Mouse (Mus musculus) hindbrain, postnatal 0 days (tissue): ENCODE data around the gene Nectin2. TPM values are rescaled to one million over a fixed set of nuclear protein-coding genes. Genes with fewer than 3 reads are reported as not detected.
A peak's percentile ranks its signal among the peaks of the same experiment; 100 is the strongest.

Experiments
- ATAC-seq: fragments of 200-750 bp; cut with Nextera tagmentation; 2 replicates; pipeline ENCODE4 v1.8.0; 2017; ENCODE audit warnings: mild to moderate bottlenecking, moderate TSS enrichment, moderate library complexity
- DNase-seq: peaks from one replicate; pipeline ENCODE4 v3.0.0-alpha.2; 2015; ENCODE audit warnings: low spot score
- H3K27ac ChIP-seq: fragments of 300-500 bp; sonication (generic); 2 replicates; pipeline ENCODE4 v1.5.1; 2014; ENCODE audit warnings: mild to moderate bottlenecking
- H3K27me3 ChIP-seq: fragments of 300-500 bp; sonication (generic); 2 replicates; pipeline ENCODE4 v1.6.1; 2014; ENCODE audit warnings: low read length, mixed read lengths; ENCODE audit not compliant: insufficient read depth
- H3K36me3 ChIP-seq: fragments of 300-500 bp; sonication (generic); 2 replicates; pipeline ENCODE4 v1.6.1; 2014; ENCODE audit warnings: low read length, mixed read lengths; ENCODE audit not compliant: insufficient read depth
- H3K4me1 ChIP-seq: fragments of 300-500 bp; sonication (generic); 2 replicates; pipeline ENCODE4 v1.6.1; 2014; ENCODE audit warnings: antibody characterized with exemption, low read length, mixed read lengths; ENCODE audit not compliant: insufficient read depth
- H3K4me2 ChIP-seq: fragments of 300-500 bp; sonication (generic); 2 replicates; pipeline ENCODE4 v1.6.1; 2014; ENCODE audit warnings: low read depth, mild to moderate bottlenecking, low read length, moderate library complexity, mixed read lengths
- H3K4me3 ChIP-seq: fragments of 300-500 bp; sonication (generic); 2 replicates; pipeline ENCODE4 v1.5.1; 2014; ENCODE audit warnings: low read length
- H3K9ac ChIP-seq: fragments of 300-500 bp; sonication (generic); replicated peaks from 2 replicates; pipeline ENCODE4 v1.6.1; 2014; ENCODE audit warnings: mild to moderate bottlenecking, low read length, moderate library complexity, mixed read lengths
- H3K9me3 ChIP-seq: fragments of 300-500 bp; sonication (generic); 2 replicates; pipeline ENCODE4 v1.6.1; 2016; ENCODE audit warnings: low read length, mixed read lengths
- CTCF ChIP-seq: IDR thresholded peaks from 2 replicates; pipeline ENCODE4 v1.5.1; 2016; ENCODE audit warnings: antibody characterized with exemption, control low read depth, low read depth
- WGBS: fragments of 180-500 bp; shearing (Covaris S2); extraction: QIAGEN DNeasy Blood & Tissue Kit; methylation state at CpG from one replicate; pipeline ENCODE4 v1.1.7; 2014; 5-methylcytosine and 5-hydroxymethylcytosine counted together
- polyA plus RNA-seq: library from polyadenylated mRNA; unstranded; fragments of >200 nt; fragmentation: Nextera tagmentation; extraction: Ambion mirVana; gene quantifications from 2 replicates; pipeline ENCODE4 v1.2.1, GENCODE M21; 2015
- total RNA-seq: library from RNA; depleted of rRNA; stranded (reverse); fragments of >200 nt; gene quantifications from 2 replicates; pipeline ENCODE4 v1.2.3, GENCODE M21; 2014

Gene Nectin2
- total and polyA plus RNA-seq, 2 experiments from 2014 or later: 57.5 to 76.5 TPM

DNA sequence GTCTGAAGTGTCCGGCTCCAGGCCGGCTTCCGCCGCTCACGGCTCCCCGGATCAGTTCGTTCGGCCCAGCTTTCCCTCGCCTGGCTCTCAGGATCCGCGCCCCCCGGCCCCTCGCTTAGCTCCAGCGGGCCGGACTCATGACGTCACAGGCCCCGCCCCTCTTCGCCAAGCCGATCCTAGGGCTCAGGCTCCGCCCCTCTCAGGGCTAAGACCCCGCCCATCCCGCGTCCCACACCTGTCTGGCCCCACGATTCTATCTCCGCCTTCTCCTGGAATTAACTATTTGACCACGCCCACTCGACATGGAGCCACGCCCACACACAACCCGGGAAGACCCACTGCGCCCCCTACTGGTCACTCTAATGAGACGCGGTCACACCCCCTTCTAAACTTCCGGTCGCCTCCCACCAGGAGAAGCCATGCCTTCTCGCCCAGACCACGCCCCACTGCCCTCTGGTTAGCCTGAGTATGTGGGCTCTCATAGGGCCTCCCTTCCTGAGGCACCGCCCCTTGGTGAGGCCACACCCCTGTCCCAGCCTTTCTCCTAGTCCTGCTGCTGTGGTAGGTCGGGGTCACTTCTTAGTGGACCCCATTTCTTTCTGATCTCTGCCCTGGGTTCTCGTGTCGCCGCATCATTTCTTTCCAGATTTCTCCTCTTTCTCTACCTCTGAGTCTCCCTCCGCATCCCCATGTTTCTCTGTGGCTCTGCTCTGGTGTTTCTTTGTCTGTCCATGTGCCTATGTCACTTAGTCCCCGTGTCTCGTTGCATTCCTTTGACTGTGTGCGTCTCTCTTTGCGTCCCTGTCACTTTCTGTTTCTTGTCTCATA, 680 bp downstream of the Nectin2 start:
- peaks cover 25% of the 10 kb centered on the region for H3K4me1 ChIP-seq
- no peaks in the 10 kb centered on the region for H3K9me3 ChIP-seq
- H3K4me3 ChIP-seq: peak overlapping the region; percentile 84
- peak overlapping the region; percentile 91 for H3K4me2 ChIP-seq
- peak overlapping the region; percentile 84 for H3K9ac ChIP-seq
- no peaks in the 10 kb centered on the region for H3K27me3 ChIP-seq
- DNase-seq: peak; percentile 98
- no peaks in the 10 kb centered on the region for H3K36me3 ChIP-seq
- TF ChIP-seq CTCF: peak; percentile 87
- ATAC-seq: peak; percentile 93
- H3K27ac ChIP-seq: peak overlapping the region; percentile 89
- under 1% methylated on average over 44 of the region's 46 CpGs for WGBS

DNA sequence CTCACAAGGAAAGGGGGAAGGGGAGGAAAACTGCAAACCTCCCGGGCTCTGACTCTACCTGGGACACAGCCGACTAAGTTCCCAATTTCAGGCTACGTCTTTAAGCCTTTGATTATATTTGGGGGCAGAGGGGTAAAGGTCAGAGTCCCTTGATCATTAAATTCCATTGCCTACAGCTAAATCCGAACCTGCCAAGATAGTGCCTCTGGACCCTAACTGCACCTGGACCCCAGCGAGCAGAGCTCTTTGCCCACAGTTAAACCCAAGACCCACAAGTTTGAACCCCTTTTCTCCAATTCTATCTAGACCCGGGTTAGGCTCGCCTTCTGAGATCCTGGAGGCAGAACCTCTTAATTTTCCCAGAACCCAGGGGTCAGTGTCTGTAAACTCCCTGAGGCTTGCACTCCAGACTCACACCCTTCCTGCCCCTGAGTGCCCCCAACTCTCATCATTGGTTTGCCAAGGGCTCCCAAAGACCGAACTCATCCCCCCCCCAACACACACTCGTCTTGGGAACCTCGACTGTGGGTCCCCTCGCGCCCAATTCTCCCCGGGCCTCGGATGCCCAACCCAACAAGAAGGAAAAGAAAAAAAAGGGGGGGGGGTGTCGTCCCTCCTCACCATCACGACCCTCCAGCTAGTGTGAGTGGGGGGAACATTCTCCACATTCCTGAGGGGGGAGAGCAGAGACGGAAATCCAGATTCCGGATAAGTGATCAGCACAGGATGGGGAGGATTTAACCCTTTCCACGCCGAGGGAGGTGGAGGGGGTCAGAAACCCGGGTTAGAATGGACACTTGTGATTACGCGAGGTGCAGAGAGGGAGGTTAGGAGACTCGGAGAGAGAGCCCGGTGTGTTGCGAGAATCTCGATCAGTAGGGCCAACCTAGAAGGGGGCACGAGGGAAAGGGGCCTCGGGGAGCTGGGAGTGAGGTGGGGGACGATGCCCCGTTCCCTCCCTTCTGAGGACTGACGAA, 1.8 kb downstream of the Nectin2 start:
- under 1% methylated on average over 31 of the region's 32 CpGs for WGBS
- Histone ChIP-seq H3K9me3 (no peaks in the 10 kb centered on the region), H3K4me2 (peak overlapping the region; percentile 91), H3K27ac (peak overlapping the region; percentile 89), H3K4me3 (peak overlapping the region; percentile 84), H3K9ac (peak overlapping the region; percentile 84), H3K27me3 (no peaks in the 10 kb centered on the region), H3K36me3 (no peaks in the 10 kb centered on the region), H3K4me1 (peaks cover 25% of the 10 kb centered on the region)
- DNase-seq (peak; percentile 27), ATAC-seq (peak; percentile 14)
- TF ChIP-seq CTCF: no peak

DNA sequence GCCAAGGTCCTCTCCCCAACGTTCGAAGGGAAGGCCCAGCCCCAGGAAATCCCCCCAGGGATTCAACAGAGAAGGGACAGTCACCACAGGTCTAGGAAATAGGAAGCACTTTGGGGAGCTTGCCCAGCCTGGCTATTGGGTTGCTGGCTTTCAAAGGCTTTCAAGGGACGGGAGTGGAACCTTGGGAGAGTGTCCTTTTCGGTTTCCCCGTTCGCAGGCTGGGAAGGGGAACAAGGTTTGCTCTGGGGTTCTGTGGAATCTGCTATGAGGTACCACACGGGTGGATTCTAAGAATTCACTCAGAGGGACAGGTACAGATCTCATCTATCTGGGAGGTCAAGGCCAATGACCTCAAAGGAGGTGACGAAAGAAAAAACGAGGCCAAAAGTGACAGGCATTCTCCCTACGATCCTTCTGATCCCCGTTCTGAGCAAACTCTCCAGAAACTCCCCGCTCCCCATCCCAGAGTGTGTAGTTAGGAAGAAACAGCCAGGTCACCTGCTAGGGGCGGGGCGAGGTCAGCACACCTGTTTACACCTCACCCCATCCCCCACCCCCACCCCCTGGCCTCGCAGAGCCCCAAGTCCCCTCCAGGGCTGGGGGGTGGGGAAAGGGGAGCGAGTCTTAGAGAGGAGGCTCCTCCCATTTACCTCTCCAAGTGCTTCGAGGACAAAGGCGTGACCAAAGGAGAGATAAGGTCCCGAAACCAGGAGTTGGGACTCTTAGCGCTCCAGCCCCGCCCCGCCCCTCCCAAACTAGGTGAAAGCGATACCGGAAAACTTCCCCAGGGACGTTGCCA, 2.7 kb downstream of the Nectin2 start:
- 10% methylated on average over 25 of the region's 25 CpGs for WGBS
- Histone ChIP-seq H3K27ac (no peak overlapping the region), H3K4me3 (peak overlapping the region; percentile 84), H3K9ac (peak overlapping the region; percentile 84; the same call in 1 of the 2 replicates), H3K36me3 (no peaks in the 10 kb centered on the region), H3K4me2 (peak overlapping the region; percentile 91), H3K4me1 (peaks cover 25% of the 10 kb centered on the region), H3K9me3 (no peaks in the 10 kb centered on the region), H3K27me3 (no peaks in the 10 kb centered on the region)
- no peak for DNase-seq
- no peak for ATAC-seq
- TF ChIP-seq CTCF: no peak

DNA sequence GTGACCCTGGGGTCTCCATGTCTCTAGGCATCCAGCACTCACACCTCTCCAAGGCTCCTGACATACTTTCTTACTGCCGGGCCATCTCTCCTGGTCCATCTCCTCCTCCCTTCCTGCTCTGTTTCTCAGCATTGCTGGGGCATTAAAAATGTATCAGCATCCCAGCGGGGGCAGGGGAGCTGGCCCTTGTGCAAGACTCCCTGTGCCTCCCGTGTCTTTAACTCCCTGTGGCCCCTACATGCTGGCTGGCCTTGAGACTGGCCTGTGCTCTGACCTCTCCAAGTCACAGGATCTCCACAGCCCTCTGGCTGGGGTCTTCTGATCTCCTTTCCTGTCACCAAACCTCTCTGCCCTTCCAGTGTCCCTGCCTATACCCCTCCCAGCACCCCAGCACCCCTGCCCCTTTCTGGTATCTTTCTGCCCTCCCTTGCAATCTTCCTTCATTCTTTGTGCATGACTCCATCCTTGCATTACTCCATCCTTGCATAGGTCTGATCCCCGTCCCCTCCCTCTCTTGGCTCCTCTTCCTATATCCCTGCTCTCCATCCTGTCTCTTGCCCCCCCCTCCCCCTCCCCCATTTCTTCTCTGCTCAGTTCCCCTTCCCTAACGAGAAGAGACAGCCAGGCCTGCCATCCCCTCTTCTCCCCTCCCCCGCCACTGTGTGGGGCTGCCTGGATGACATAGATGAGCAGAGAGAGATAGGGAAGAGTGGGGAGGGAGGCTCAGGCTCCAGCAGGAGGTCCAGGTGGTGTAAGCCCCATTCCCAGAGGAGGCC, 3.7 kb downstream of the Nectin2 start:
- Histone ChIP-seq H3K4me1 (peaks cover 25% of the 10 kb centered on the region), H3K9ac (no peak overlapping the region), H3K27ac (peak overlapping the region; percentile 26; the same call in 1 of the 2 replicates), H3K4me3 (no peak overlapping the region), H3K9me3 (no peaks in the 10 kb centered on the region), H3K36me3 (no peaks in the 10 kb centered on the region), H3K27me3 (no peaks in the 10 kb centered on the region), H3K4me2 (peak overlapping the region; percentile 91)
- 28% methylated on average over 6 of the region's 6 CpGs for WGBS
- no peak for ATAC-seq
- peak; percentile 48 for DNase-seq
- no peak for TF ChIP-seq CTCF

DNA sequence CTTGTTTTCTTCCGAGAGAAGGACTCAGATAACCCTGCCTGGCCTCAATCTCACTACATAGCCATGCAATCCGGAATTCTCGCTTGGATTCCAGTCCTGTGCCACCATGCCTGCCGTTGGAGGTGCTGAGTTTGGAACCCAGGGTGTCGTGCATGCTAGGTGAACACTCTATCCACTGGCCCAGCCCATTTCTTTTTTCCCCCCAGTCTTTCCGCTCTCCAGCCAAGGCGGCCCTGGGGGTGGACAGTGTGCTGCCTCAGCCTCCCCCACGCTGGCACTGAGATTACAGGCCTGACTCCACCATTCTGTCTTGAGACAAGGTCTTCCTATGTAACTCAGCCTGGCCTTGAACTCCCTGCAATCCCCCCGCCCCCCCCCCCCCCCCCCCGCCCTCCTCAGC, 4.3 kb downstream of the Nectin2 start:
- no peak overlapping the region for H3K4me2 ChIP-seq

More for the DNA sequence above, 4.3 kb downstream of the Nectin2 start:
- DNase-seq (no peak), ATAC-seq (no peak)
- Histone ChIP-seq H3K36me3 (no peaks in the 10 kb centered on the region), H3K4me1 (peaks cover 25% of the 10 kb centered on the region), H3K9ac (no peak overlapping the region), H3K27me3 (no peaks in the 10 kb centered on the region), H3K27ac (no peak overlapping the region), H3K9me3 (no peaks in the 10 kb centered on the region), H3K4me3 (no peak overlapping the region)
- 77% methylated on average over 9 of the region's 10 CpGs for WGBS
- no peak for TF ChIP-seq CTCF
